Mouse (Mus musculus) layer of hippocampus, adult 8-10 months (tissue): ENCODE results near the gene Otulinl. TPM values are rescaled to one million over a fixed set of nuclear protein-coding genes. Genes with fewer than 3 reads are reported as not detected.

Experiments
- DNase-seq, 2 experiments: peaks; one replicate each; pipeline ENCODE4 v3.0.0; 2022; ENCODE audit warnings: low spot score in 2 of 2
- total RNA-seq, 4 experiments: library from RNA; stranded (reverse); gene quantifications; 2 replicates each; pipeline ENCODE4 v1.2.4; 2022

Otulinl gene
- total RNA-seq, 4 experiments from 2014 or later: 25.3 to 35.0 (median 33.1) TPM

GRCm38 (mm10) chr15:27618778-27619533 lies 62.4 kb downstream of the Otulinl start:
- DNase-seq: no peak

- no peak for DNase-seq
Observed at GRCm38 (mm10) chr15:27617227-27617626, 64.2 kb downstream of the Otulinl start.

GRCm38 (mm10) chr15:27616159-27616558 lies 65.2 kb downstream of the Otulinl start:
- no peak for DNase-seq

GRCm38 (mm10) chr15:27613255-27613654 lies 68.1 kb downstream of the Otulinl start:
- DNase-seq: no peak

- DNase-seq: peak; percentile 65 to 74
Observed at GRCm38 (mm10) chr15:27612533-27613221, 68.7 kb downstream of the Otulinl start.

GRCm38 (mm10) chr15:27609554-27609953 lies 71.8 kb downstream of the Otulinl start:
- no peak for DNase-seq

GRCm38 (mm10) chr15:27605252-27605651 lies 76.1 kb downstream of the Otulinl start:
- no peak for DNase-seq

Other genes with a start within 250 kb of the Otulinl start
- 100 to 1,000 TPM; 168 to 198 (median 184) TPM for gene Ank, start 214.9 kb downstream of the Otulinl start, total RNA-seq
- gene Otulin, start 50.9 kb downstream of the Otulinl start, total RNA-seq: 10 to 100 TPM; 18.4 to 25.5 (median 21.9) TPM